Mouse (Mus musculus) bone marrow, adult 2 months (tissue): ENCODE measurements at regions not wholly inside any gene's neighbourhood (a gene's known extent, or its start where the extent isn't known, plus 50 kb on each side); places are given as distances from the start of the nearest gene placed in this dataset.
"Not testable (repeated sequence)": the region's sequence is repeated elsewhere in the genome, so short reads cannot be mapped to it uniquely, and the experiment has no call there.

Source experiments
- H3K27ac ChIP-seq: fragments of 200-500 bp; 2 replicates; pipeline ENCODE4 v1.5.1; 2012; ENCODE audit warnings: low read depth, mild to moderate bottlenecking, control low read depth, inconsistent platforms, low read length; ENCODE audit not compliant: control insufficient read depth, poor library complexity, insufficient read depth
- H3K4me1 ChIP-seq: fragments of 200-500 bp; 2 replicates; pipeline ENCODE4 v1.6.1; 2011; ENCODE audit warnings: low read length; ENCODE audit not compliant: control insufficient read depth, insufficient read depth
- H3K4me3 ChIP-seq: fragments of 200-500 bp; replicated peaks from 2 replicates; pipeline ENCODE3; 2011; ENCODE audit warnings: mild to moderate bottlenecking, low read depth, low read length, control low read depth; ENCODE audit not compliant: control insufficient read depth
- CTCF ChIP-seq: fragments of 200-500 bp; IDR thresholded peaks from 2 replicates; pipeline ENCODE4 v1.5.1; 2011; ENCODE audit warnings: low read length, control low read depth; ENCODE audit not compliant: control insufficient read depth, insufficient read depth
- POLR2A ChIP-seq: fragments of 200-500 bp; IDR thresholded peaks from 2 replicates; pipeline ENCODE4 v1.6.1; 2011; ENCODE audit warnings: low read depth, mild to moderate bottlenecking, control low read depth, low read length, borderline replicate concordance; ENCODE audit not compliant: control insufficient read depth
- WGBS: fragments of 180-500 bp; shearing (Covaris S2); methylation state at CpG from one replicate; pipeline ENCODE4 v1.1.7; 2018; 5-methylcytosine and 5-hydroxymethylcytosine counted together

- WGBS = 66% methylated on average over 13 of the region's 13 CpGs
- Histone ChIP-seq H3K4me1 (no peaks in the 10 kb centered on the region), H3K4me3 (no peak overlapping the region), H3K27ac (no peak overlapping the region)
- TF ChIP-seq POLR2A (no peak), CTCF (no peak)
Measured at GRCm38 (mm10) chr8:112257922-112258475, 243.2 kb upstream of the Gm6793 start.

- WGBS = 35% methylated on average over 18 of the region's 18 CpGs
- Histone ChIP-seq H3K4me3 (no peak overlapping the region), H3K4me1 (no peaks in the 10 kb centered on the region), H3K27ac (no peak overlapping the region)
- TF ChIP-seq POLR2A (no peak), CTCF (no peak)
Measured at GRCm38 (mm10) chr8:112257311-112257894, 242.6 kb upstream of the Gm6793 start.

GRCm38 (mm10) chr8:112246629-112247028, 231.8 kb upstream of the Gm6793 start:
- 75% methylated on average over 2 of the region's 2 CpGs for WGBS
- H3K4me3 ChIP-seq, H3K27ac ChIP-seq, H3K4me1 ChIP-seq: not testable (repeated sequence)

GRCm38 (mm10) chr8:112238681-112239080, 223.8 kb upstream of the Gm6793 start:
- 79% methylated on average over 9 of the region's 9 CpGs for WGBS
- Histone ChIP-seq H3K4me1 (no peaks in the 10 kb centered on the region), H3K27ac (no peak overlapping the region), H3K4me3 (no peak overlapping the region)
- TF ChIP-seq POLR2A (no peak), CTCF (no peak)

GRCm38 (mm10) chr8:112236751-112237150, 221.9 kb upstream of the Gm6793 start:
- H3K4me1 ChIP-seq, H3K27ac ChIP-seq, H3K4me3 ChIP-seq: not testable (repeated sequence)
- WGBS = 88% methylated on average over 19 of the region's 19 CpGs

- Histone ChIP-seq H3K4me3 (no peak overlapping the region), H3K4me1 (no peaks in the 10 kb centered on the region), H3K27ac (no peak overlapping the region)
- TF ChIP-seq CTCF = no peak
- TF ChIP-seq POLR2A = no peak
- 68% methylated on average over 6 of the region's 6 CpGs for WGBS
Measured at GRCm38 (mm10) chr8:112219656-112220055, 204.8 kb upstream of the Gm6793 start.

GRCm38 (mm10) chr8:112212170-112212569, 197.3 kb upstream of the Gm6793 start:
- TF ChIP-seq POLR2A (no peak), CTCF (no peak)
- no peak overlapping the region for H3K27ac ChIP-seq
- H3K4me3 ChIP-seq = no peak overlapping the region
- H3K4me1 ChIP-seq = no peaks in the 10 kb centered on the region
- WGBS = 82% methylated on average over 5 of the region's 5 CpGs

GRCm38 (mm10) chr8:112196423-112196822, 181.6 kb upstream of the Gm6793 start:
- 76% methylated on average over 1 of the region's 1 CpGs for WGBS
- TF ChIP-seq CTCF = no peak
- TF ChIP-seq POLR2A = no peak
- Histone ChIP-seq H3K4me3 (no peak overlapping the region), H3K4me1 (no peaks in the 10 kb centered on the region), H3K27ac (no peak overlapping the region)

- no peak overlapping the region for H3K27ac ChIP-seq
- no peaks in the 10 kb centered on the region for H3K4me1 ChIP-seq
- WGBS = 56% methylated on average over 2 of the region's 2 CpGs
- no peak for TF ChIP-seq CTCF
- TF ChIP-seq POLR2A = no peak
- no peak overlapping the region for H3K4me3 ChIP-seq
Measured at GRCm38 (mm10) chr8:112195880-112196279, 181.0 kb upstream of the Gm6793 start.
